ENCODE assay signal across 8 mouse cellular contexts in the genomic region with DNA sequence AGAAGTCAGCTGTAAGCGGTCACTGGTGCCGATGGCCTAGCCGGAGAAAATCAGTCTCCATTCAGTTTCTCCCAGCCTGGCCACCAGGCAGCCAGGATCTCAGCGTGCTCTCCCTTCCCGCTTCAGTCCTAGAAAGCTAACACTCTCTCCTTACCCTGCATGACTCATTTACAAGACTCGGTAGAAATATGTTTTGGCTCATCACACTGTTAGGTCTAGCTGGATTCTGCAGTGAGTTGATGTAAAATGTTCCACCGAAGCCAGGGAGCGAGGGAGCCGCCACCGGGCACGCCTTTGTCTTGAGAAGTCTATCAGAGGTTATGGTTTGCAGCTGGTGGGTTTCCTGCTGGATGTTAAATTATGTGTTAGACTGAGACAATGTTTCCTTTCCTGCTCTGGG.
A peak's percentile ranks its signal among the peaks of the same experiment; 100 is the strongest.
DNase-seq lines count a peak whose midpoint lies in the region; ATAC-seq and TF ChIP-seq lines count a peak whose summit lies in the region.

No protein-coding gene starts in this region.

- H3K9me3 ChIP-seq in forebrain, embryonic 15.5 days: no peaks in the 10 kb centered on the region
- H3K9me3 ChIP-seq in forebrain, embryonic 16.5 days (ENCODE audit: control insufficient read depth, low read length): no peaks in the 10 kb centered on the region
- H3K9me3 ChIP-seq in embryonic facial prominence, embryonic 12.5 days: no peaks in the 10 kb centered on the region
- no peaks in the 10 kb centered on the region for H3K9me3 ChIP-seq in heart, embryonic 14.5 days (ENCODE audit: control insufficient read depth, low read length)
- no peaks in the 10 kb centered on the region for H3K9me3 ChIP-seq in limb, embryonic 11.5 days (ENCODE audit: control insufficient read depth, low read length)
- H3K9me3 ChIP-seq in stomach, postnatal 0 days (ENCODE audit: control insufficient read depth, low read length): no peaks in the 10 kb centered on the region

- peak; percentile 13; the same call in 1 of the 2 replicates for TF ChIP-seq CTCF in stomach, postnatal 0 days (IDR thresholded peaks at IDR 0.05; ENCODE audit: low read depth)

- H3K27ac ChIP-seq in forebrain, embryonic 15.5 days (replicated peaks): 0 out of 2 replicates have a peak overlapping the region, but pooled peaks have one; percentile 9
- no peak overlapping the region for H3K27ac ChIP-seq in forebrain, embryonic 16.5 days (ENCODE audit: low read length)
- H3K27ac ChIP-seq in embryonic facial prominence, embryonic 12.5 days: peak overlapping the region; percentile 59
- peak overlapping the region; percentile 75 to 87 for H3K27ac ChIP-seq in heart, embryonic 14.5 days (replicated peaks in 1 of 2; ENCODE audit: control insufficient read depth in 1 of 2, insufficient read depth in 1 of 2, low read depth in 2 of 2, low read length in 2 of 2)
- H3K27ac ChIP-seq in limb, embryonic 11.5 days (replicated peaks; ENCODE audit: low read depth, low read length): peak overlapping the region; percentile 61; the same call in 1 of the 2 replicates
- H3K27ac ChIP-seq in stomach, postnatal 0 days (replicated peaks): peak overlapping the region; percentile 72

- no peak overlapping the region for H3K4me2 ChIP-seq in forebrain, embryonic 15.5 days (replicated peaks)
- no peak overlapping the region for H3K4me2 ChIP-seq in forebrain, embryonic 16.5 days (ENCODE audit: low read length)
- H3K4me2 ChIP-seq in embryonic facial prominence, embryonic 12.5 days (replicated peaks): no peak overlapping the region
- H3K4me2 ChIP-seq in heart, embryonic 14.5 days (ENCODE audit: low read length): peak overlapping the region; percentile 53
- no peak overlapping the region; the same call in 1 of the 2 replicates for H3K4me2 ChIP-seq in limb, embryonic 11.5 days (ENCODE audit: low read depth, severe bottlenecking)
- no peak overlapping the region for H3K4me2 ChIP-seq in stomach, postnatal 0 days (replicated peaks; ENCODE audit: low read depth)

- no peak overlapping the region for H3K9ac ChIP-seq in forebrain, embryonic 15.5 days (replicated peaks)
- H3K9ac ChIP-seq in forebrain, embryonic 16.5 days (replicated peaks; ENCODE audit: low read depth, low read length): no peak overlapping the region
- no peak overlapping the region for H3K9ac ChIP-seq in embryonic facial prominence, embryonic 12.5 days
- peak overlapping the region; percentile 63 for H3K9ac ChIP-seq in heart, embryonic 14.5 days (ENCODE audit: low read length)
- H3K9ac ChIP-seq in limb, embryonic 11.5 days (ENCODE audit: low read length): peak overlapping the region; percentile 23; the same call in 1 of the 2 replicates
- H3K9ac ChIP-seq in stomach, postnatal 0 days (ENCODE audit: low read length): peak overlapping the region; percentile 32; the same call in 1 of the 2 replicates

- H3K27me3 ChIP-seq in forebrain, embryonic 15.5 days: no peaks in the 10 kb centered on the region
- no peaks in the 10 kb centered on the region for H3K27me3 ChIP-seq in forebrain, embryonic 16.5 days (replicated peaks; ENCODE audit: control insufficient read depth, insufficient read depth, low read length)
- H3K27me3 ChIP-seq in embryonic facial prominence, embryonic 12.5 days: no peaks in the 10 kb centered on the region
- H3K27me3 ChIP-seq in heart, embryonic 14.5 days (ENCODE audit: control insufficient read depth, insufficient read depth, low read length): no peaks in the 10 kb centered on the region
- no peaks in the 10 kb centered on the region for H3K27me3 ChIP-seq in limb, embryonic 11.5 days (ENCODE audit: control insufficient read depth, insufficient read depth, low read length)
- no peaks in the 10 kb centered on the region for H3K27me3 ChIP-seq in stomach, postnatal 0 days (ENCODE audit: control insufficient read depth, insufficient read depth, low read length)

- ATAC-seq in forebrain, embryonic 15.5 days (replicated peaks): no peak
- ATAC-seq in forebrain, embryonic 16.5 days: no peak
- ATAC-seq in embryonic facial prominence, embryonic 12.5 days (ENCODE audit: insufficient number of reproducible peaks, insufficient read depth, low FRiP score, low TSS enrichment): no peak
- no peak for ATAC-seq in heart, embryonic 14.5 days (ENCODE audit: insufficient number of reproducible peaks, insufficient read depth, low FRiP score, low read depth)
- peak; percentile 32; the same call in 1 of the 2 replicates for ATAC-seq in limb, embryonic 11.5 days (ENCODE audit: insufficient number of reproducible peaks, low FRiP score, low TSS enrichment, low read depth)
- ATAC-seq in stomach, postnatal 0 days (ENCODE audit: low FRiP score, low TSS enrichment): peak; percentile 86
- ATAC-seq in erythroblast, adult 5-6 weeks (replicated peaks; ENCODE audit: low FRiP score, poor library complexity, severe bottlenecking): no peak

- no peak overlapping the region for H3K4me3 ChIP-seq in forebrain, embryonic 15.5 days
- H3K4me3 ChIP-seq in forebrain, embryonic 16.5 days (replicated peaks; ENCODE audit: low read length): no peak overlapping the region
- no peak overlapping the region for H3K4me3 ChIP-seq in embryonic facial prominence, embryonic 12.5 days
- H3K4me3 ChIP-seq in heart, embryonic 14.5 days (ENCODE audit: control insufficient read depth in 1 of 2, insufficient read depth in 1 of 2, low read depth in 1 of 2, low read length in 2 of 2): no peak overlapping the region; a peak in 1 of 4 replicates
- no peak overlapping the region for H3K4me3 ChIP-seq in limb, embryonic 11.5 days (ENCODE audit: low read depth, low read length)
- no peak overlapping the region for H3K4me3 ChIP-seq in stomach, postnatal 0 days (ENCODE audit: low read depth, low read length)

- peaks cover 17% of the 10 kb centered on the region; the same call in 1 of the 2 replicates for H3K36me3 ChIP-seq in forebrain, embryonic 15.5 days
- H3K36me3 ChIP-seq in forebrain, embryonic 16.5 days (ENCODE audit: control insufficient read depth, insufficient read depth): peaks cover 11% of the 10 kb centered on the region; the same call in 1 of the 2 replicates
- peaks cover 41% of the 10 kb centered on the region for H3K36me3 ChIP-seq in embryonic facial prominence, embryonic 12.5 days
- peaks cover 36% of the 10 kb centered on the region for H3K36me3 ChIP-seq in heart, embryonic 14.5 days (ENCODE audit: control insufficient read depth, insufficient read depth, low read length)
- peaks cover 6% of the 10 kb centered on the region; the same call in 1 of the 2 replicates for H3K36me3 ChIP-seq in limb, embryonic 11.5 days (ENCODE audit: control insufficient read depth, insufficient read depth, low read length)
- no peaks in the 10 kb centered on the region for H3K36me3 ChIP-seq in stomach, postnatal 0 days (ENCODE audit: control insufficient read depth, insufficient read depth, low read length)

- peak; percentile 60 for DNase-seq in limb, embryonic 11.5 days (ENCODE audit: low spot score)
- DNase-seq in stomach, postnatal 0 days (ENCODE audit: low spot score): peak; percentile 30
- DNase-seq in cerebellum, adult 11-12 months: no peak

- H3K4me1 ChIP-seq in forebrain, embryonic 15.5 days: peaks cover 19% of the 10 kb centered on the region
- peaks cover 18% of the 10 kb centered on the region; the same call in 1 of the 2 replicates for H3K4me1 ChIP-seq in forebrain, embryonic 16.5 days (replicated peaks; ENCODE audit: control insufficient read depth, insufficient read depth, low read length)
- peaks cover 33% of the 10 kb centered on the region; the same call in 1 of the 2 replicates for H3K4me1 ChIP-seq in embryonic facial prominence, embryonic 12.5 days
- peaks cover 38 to 50% of the 10 kb centered on the region in 2 experiments for H3K4me1 ChIP-seq in heart, embryonic 14.5 days (ENCODE audit: control insufficient read depth in 2 of 2, insufficient read depth in 2 of 2, low read length in 2 of 2)
- peaks cover 31% of the 10 kb centered on the region for H3K4me1 ChIP-seq in limb, embryonic 11.5 days (ENCODE audit: control insufficient read depth, insufficient read depth, low read length)
- H3K4me1 ChIP-seq in stomach, postnatal 0 days (replicated peaks; ENCODE audit: control insufficient read depth, insufficient read depth): peaks cover 5% of the 10 kb centered on the region; the same call in 1 of the 2 replicates

- WGBS in forebrain, embryonic 15.5 days: 74% methylated on average over 11 of the region's 11 CpGs
- 76% methylated on average over 11 of the region's 11 CpGs for WGBS in forebrain, embryonic 16.5 days
- 57% methylated on average over 11 of the region's 11 CpGs for WGBS in embryonic facial prominence, embryonic 12.5 days
- 24% methylated on average over 11 of the region's 11 CpGs for WGBS in heart, embryonic 14.5 days
- WGBS in limb, embryonic 11.5 days: 33% methylated on average over 11 of the region's 11 CpGs
- 32% methylated on average over 11 of the region's 11 CpGs for WGBS in stomach, postnatal 0 days

- TF ChIP-seq EP300 in stomach, postnatal 0 days (optimal IDR thresholded peaks at IDR 0.05): no peak

Comparison
In these comparisons a context has a peak if more than half of its experiments do, and no peak if none do; other contexts are left out.
1. ATAC-seq: peak in limb, embryonic 11.5 days (single experiment) and stomach, postnatal 0 days (single experiment); none in forebrain, embryonic 15.5 days (single experiment), forebrain, embryonic 16.5 days (single experiment), embryonic facial prominence, embryonic 12.5 days (single experiment), heart, embryonic 14.5 days (single experiment) and erythroblast, adult 5-6 weeks (single experiment).
2. H3K9ac ChIP-seq: peak in heart, embryonic 14.5 days (single experiment), limb, embryonic 11.5 days (single experiment) and stomach, postnatal 0 days (single experiment); none in forebrain, embryonic 15.5 days (single experiment), forebrain, embryonic 16.5 days (single experiment) and embryonic facial prominence, embryonic 12.5 days (single experiment).